Mouse (Mus musculus) mouse embryonic stem cell (cell line): Measurements from ENCODE around the gene Gna11.

Source experiments
- in situ Hi-C, 2 experiments: fragments of 300-500 bp; cut with MboI; formaldehyde crosslinking; loops; 1 replicate in 1 of 2; 3 replicates in 1 of 2; pipeline ENCODE4 v1.14.3; 2019 to 2020; ENCODE audit warnings: low sequenced_read_pairs in 2 of 2, low pct_unique_long_range_greater_than_20kb in 1 of 2, mixed read lengths in 1 of 2; ENCODE audit not compliant: unreplicated experiment in 1 of 2

The Gna11 gene

DNA sequence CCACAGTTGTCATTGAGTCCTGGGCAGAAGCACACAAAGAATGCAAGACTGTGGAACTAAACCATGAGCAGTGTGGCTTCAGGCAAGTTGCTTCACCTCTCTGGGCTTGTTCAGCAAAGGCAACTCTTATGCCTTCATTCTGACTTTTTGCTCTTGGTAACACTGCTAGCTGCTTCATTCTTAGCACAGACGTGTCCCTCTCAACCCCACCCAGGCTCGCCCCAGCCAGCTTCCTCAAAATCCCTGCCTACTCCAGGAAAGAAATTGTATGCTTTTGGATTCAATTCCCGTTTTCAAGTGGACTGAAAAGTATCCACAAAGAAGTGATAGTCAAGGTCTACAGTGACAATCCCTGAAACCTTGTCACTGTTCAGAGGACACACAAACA lies 25.0 kb downstream of the Gna11 start:
- in situ Hi-C loops: no loop called here

DNA sequence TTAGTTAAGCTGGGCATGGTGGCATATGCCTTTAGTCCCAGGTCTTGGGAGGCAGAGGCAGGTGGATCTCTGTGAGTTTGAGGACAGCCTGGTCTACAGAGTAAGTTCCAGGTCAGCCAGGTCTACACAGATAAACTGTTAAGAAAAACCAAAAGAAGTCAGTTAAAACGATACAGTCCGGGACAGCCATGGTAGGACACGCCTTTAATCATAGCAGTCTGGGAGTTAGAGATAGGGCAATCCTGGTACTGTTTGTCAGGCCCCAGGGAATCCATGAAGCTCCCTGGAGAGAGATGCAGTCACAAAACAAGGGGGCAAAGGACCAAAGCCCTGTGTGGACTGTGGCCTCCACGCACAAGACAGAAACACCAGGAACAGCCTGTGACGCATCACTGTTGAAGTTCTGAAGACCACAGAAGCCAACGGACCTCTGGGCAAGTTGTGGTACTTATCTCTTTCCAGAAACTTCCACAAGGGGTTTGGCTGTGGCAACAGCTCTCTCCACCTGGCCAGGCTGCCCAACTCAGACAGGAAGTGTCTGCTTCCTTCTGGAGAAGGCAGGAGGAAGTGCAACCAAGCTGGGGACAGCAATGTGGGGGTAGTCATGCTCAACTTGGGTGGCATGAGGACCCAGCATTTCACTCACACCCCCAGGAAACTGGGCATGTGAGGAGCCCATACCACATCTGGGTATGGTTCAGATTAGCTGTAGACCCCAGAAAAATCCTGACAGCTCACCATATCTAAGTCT lies 25.6 kb downstream of the Gna11 start:
- in situ Hi-C loops: no loop called here

DNA sequence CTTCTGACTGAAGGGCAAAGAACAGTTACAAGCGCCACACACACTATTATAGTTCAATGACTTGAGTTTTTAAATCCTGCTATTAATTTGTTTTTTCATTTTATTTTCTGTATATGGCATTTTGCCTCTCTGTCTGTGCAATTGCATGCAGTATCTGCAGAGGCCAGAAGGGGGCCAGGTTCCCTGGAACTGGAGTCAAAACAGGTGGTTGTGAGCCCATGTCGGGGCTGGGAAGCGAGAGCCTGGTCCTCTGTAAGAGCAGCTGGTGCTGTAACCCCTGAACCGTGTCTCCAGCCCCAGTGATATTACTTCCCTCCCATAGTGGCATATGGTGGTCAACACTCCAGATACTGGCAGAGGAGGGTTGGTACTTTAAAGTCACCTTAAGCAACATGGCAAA lies 26.4 kb downstream of the Gna11 start:
- in situ Hi-C loops: no loop called here

DNA sequence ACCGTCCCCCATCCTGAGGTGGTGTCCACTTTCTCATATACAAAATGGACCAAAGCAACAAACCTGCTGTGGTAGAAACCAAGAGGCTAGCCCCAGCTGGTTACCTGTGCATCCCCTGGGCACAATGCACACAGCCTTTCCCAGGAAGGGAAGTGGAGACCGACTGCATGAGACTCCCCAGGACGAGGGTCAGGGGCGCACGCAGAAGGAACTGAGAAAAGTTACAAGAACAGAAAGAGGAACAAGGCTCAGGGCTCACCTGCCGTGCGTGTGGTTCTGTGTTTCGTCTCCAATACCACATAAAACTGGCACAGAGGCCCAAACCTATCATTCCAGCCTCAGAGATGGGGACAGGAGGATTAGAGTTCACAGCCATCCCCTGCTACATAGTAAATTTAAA lies 27.8 kb downstream of the Gna11 start:
- in situ Hi-C loops: no loop called here

DNA sequence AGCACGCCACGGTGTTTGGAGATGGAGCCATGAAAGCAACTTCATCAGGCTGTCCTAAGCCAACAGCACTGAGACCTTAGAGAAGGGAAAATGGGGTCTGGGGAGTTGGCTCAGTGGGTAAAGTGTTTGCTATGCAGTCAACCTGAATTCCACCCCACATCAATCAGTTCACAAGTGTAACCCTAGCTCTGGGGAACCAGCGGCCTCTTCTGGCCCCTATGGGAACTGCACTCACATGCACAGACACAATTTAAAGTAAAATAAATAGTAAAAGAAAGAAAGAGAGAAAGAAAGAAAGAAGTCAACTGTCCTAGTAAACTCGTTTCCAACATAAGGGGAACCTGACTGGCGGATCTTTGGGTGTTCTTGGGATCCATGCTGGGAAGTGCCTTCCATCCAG lies 31.2 kb downstream of the Gna11 start:
- in situ Hi-C loops: no loop called here

DNA sequence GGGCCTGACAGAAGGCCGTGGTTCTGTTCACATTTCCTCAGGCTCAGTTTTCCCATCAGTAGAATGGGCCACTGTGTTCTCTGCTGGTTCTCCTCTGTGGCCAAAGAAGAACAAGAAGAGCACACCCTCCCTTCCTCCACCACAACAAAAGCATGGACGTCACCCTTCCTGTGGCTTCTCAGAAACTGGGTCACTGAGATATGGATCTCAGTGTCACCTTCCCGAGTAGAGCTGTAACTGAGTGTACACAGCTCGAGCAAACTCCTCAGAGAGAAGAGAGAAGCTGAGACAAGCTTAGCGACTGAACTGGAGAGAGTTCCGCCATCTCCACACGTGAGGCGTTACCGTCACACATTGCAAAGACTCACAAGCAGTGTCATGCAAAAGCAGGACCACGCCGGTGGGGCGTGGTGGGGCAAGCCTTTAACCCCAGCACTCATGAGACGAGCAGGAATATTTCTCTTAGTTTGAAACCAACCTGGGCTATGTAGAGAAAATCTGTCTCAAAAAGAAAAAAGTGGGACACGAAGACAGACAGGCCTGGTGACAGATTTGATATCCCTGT lies 34.7 kb downstream of the Gna11 start:
- in situ Hi-C loops: no loop called here

DNA sequence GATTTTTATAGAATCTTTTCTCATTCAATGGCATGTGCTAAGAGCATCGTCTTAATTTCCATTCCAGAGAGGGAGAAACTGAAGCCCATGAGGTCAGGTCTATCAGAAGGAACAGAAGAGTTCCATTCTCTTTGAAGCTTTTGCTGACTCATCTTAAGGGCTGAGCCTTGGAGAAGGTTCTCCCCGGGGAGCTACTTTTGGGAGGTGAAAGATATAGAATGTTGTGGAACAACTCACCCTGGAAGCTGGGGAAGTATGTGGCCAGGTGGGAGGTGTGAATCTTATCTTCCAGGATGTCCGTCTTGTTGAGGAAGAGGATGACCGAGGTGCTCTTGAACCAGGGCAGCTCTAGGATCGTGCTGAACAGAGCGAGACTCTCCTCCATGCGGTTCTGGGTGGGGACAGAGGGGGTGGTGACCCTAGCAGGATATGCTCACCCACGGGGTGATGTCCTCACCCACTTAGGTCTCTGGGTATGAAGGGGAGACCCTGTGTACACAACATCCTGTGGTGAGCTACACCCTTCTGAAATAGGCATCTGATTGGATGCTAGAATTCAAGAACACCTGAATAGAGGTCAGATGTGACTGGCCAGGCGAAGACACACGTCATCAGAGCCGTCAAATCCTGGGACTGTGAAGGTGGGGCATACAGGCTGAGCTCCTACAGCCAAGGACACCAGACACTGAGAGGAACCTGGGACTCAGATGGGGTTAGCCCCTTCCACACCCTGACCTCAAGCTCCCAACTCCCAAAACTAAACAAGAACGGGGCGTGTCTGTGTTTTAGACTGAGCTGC lies 37.1 kb downstream of the Gna11 start:
- in situ Hi-C loops: loop anchor here in 1 of 2 experiments (10.0 kb wide), 1 partner anchor 47 kb away; the partner anchor contains the start of gene Aes

DNA sequence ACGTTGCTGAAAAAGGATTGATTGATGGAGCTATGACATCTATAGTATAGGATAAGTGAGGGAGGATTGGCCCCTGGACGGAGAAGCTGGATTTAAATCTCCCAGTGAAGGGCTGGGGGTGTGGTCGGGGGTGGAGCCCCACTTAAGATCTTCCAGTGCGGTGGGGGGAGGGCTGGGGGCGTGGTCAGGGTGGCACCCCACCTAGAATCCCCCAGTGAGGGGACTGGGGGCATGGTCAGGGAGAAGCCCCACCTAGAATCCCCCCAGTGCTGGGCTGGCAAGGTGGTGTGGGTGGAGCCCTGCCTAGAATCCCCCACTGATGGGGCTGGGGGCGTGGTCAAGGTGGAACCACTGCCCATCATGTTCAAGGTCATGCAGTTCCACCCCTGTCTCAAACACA lies 37.9 kb downstream of the Gna11 start:
- in situ Hi-C loops: loop anchor here in 1 of 2 experiments (10.0 kb wide), 1 partner anchor 48 kb away; the partner anchor contains the start of gene Aes

DNA sequence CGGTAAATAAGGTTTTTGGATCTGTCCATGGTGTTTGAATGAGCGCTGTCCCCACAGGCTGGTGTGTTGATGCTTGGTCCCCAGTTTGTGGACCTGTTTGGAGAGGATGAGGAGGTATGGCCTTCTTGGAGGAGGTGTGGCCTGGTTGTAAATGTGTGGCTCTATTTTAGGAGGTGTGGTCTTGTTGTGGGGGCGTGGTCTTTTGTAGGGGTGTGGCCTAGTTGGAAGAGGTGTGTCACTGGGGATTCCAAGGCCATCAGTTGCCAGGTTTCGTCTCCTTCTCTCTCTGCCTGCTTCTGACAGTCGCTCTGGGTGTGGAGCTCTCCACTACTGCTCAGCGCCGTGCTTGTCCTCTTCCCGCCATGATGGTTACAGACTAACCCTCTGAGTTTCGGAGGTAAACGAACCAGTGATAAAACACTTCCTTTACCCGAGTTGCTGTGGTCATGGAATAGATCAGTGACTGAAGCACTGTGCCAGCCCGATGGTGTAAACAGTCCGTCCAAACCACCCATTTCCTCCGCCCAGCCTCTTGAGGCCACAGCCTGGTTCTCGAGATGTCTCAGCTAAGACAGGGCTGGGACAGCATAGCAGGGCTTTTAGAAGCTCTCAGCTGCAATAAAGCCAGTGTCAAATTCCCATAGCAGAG lies 39.9 kb downstream of the Gna11 start:
- in situ Hi-C loops: loop anchor here in 1 of 2 experiments (10.0 kb wide), 1 partner anchor 50 kb away; the partner anchor contains the start of gene Aes

DNA sequence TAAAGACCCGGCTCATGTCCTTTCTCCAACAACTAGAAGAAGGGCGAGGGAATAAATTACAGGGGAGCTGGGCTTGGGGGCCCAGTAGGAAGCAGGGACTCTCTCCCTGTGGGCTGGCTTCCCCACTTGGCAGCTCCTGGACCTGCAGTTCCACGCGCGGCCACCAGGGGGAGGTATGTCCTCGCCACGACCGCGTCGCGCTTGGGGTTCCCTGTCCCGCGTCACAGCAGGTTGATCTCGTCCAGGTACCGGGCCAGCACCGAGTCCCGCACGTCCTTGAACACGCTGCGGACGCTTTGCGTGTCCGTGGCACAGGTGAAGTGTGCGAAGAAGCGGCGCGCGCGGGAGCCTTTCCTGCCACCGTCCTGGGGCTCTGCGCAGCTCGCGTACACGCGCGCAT lies 42.3 kb downstream of the Gna11 start:
- in situ Hi-C loops: loop anchor here in 1 of 2 experiments (10.0 kb wide), 1 partner anchor 52 kb away; the partner anchor contains the start of gene Aes

DNA sequence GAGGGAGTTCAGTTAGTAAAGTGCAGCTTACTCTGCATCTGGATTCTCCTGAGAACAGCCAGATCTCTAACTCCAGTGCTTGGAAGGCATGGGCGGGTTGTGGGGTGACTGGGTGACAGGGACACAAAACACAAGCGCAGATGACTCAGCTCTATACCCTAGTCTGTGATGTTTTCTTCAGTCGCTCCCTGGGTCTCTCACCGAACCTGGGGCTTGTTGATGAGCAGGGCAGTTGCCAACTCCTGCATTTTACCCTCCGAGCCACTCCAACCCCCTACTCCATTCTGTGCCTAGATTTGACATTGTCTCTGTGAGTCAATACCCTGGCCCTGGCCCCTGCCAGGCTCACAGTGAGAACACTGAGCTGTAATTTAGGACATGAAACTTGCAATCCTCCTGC lies 43.1 kb downstream of the Gna11 start:
- in situ Hi-C loops: loop anchor here in 1 of 2 experiments (10.0 kb wide), 1 partner anchor 53 kb away; the partner anchor contains the start of gene Aes

DNA sequence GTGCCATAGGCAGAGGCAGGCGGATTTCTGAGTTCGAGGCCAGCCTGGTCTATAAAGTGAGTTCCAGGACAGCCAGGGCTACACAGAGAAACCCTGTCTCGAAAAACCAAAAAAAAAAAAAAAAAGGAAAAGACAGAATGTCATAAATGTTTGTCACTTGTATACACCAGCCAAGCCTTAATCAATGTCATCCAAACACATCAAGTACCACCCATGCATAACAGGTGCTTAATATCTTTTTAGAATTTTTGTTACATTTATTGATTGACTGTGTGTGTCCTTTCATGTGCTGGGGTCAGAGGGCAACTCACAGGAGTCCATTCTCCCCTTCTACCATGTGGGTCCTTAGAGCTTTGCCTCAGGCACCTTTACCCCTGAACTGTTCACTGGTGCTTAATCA lies 45.0 kb downstream of the Gna11 start, which contains the start of gene S1pr4:
Gene S1pr4, minus strand, starts transcription at position 101 of the 400 bp plus-strand sequence.
- in situ Hi-C loops: loop anchor here in 1 of 2 experiments (10.0 kb wide), 1 partner anchor 55 kb away; the partner anchor contains the start of gene Aes

DNA sequence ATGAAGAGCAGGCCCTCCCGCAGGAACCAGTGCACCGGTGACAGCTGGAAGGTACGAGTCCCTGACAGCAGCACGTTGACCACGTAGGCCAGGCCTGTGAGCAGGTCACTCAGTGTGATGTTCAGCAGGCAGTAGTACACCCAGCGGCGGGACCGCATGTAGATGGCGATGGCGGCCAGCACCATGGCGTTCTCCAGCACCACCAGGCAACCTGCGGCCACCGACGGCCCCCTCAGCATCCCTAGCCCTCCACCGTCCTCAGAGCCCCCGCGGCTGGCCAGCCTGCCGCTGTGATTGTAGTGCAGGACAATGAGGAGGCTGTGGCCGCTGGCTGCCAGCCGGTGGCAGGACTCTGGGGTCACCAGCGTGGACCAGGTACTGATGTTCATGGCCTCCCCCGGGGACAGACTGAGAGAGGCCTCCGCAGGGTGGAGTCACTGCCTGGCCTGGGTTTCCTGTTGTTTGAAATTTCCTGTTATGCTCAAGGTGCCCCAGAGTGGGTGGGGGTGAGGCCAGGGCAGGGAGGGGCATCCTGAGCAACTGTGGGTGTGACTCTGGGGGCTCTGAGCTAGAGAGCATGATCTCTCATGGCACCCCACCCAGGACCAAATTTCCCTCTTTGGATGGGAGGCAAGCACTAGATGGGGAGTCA lies 45.6 kb downstream of the Gna11 start:
- in situ Hi-C loops: no loop called here

DNA sequence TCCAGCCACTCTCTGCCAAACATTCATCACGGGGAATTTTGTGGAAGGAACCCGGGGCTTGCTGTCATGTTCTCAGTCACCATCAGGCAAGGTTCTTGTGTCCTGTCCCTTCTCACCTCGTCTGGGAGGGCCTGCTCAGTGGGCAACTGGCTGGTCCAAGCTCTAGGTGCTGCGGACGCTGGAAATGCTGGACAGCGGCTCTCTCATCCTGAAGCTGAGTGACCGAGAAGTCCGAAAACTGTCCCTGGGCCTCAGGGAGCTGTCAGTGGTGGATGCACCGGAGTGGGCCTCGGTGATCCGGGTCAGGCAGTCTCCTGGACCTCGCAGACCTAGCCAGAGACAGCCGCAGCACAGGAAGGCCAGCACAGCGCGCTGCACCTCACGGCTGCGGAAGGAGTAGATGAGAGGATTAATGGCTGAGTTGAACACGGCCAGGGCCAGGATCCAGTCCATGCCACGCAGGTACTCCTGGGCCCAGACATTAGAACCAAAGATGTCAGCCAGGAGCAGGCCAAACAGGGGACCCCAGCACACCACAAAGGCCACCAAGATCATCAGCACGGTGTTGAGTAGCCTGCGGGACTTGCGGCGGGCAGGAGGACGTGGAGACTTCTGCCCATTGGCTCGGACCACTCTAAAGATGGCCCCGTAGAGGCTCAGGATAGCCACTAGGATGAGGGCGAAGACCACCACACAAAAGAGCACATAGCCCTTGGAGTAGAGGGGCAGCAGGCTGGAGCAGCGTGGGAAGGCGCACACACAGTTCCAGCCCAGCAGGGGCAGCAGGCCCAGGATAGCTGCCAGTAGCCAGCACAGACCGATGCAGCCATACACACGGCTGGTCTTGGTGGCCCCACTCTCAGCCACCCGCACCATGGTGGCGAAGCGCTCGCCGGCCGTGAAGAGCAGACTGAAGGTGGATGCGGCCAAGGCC lies 46.4 kb downstream of the Gna11 start:
- in situ Hi-C loops: no loop called here

DNA sequence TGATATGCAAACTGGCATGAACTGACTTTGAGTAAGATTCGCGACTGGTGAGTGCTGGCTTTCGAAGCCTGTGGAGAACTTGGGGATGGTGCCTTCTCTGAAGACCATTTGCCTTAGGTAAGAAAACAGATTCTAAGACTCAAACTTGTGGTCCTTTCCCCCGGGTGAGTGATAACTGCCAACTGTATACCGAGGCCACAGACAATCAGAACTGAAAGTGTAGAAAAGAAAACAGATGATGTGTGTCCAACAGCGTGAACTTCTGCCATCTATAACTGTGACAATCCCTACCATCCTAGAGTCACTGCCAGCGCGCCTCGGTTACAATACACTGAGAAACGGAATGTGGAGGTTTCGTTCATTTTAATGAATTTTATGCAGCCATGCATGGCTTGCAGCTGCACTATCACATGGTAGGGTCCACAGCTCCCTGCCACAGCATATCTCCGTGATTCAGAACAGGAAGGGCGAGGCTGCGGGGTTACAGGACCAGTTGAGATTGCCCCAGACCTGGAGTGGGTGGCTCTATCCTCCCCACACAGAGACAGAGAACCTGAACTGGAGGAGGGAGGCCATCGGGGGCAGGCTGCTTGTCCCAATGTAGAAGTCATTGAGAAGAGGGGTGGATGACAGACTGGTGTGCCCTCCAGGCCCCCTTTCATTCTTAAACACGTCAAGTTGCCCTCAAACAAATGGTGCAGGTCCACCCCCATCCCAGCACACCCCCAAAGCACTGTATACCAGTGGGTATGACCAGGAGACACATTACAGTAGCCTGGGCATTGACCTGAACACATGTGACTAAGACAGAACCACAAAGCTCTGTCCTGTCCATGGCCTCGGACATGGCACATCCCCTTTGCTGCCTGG lies 47.4 kb downstream of the Gna11 start:
- in situ Hi-C loops: no loop called here

DNA sequence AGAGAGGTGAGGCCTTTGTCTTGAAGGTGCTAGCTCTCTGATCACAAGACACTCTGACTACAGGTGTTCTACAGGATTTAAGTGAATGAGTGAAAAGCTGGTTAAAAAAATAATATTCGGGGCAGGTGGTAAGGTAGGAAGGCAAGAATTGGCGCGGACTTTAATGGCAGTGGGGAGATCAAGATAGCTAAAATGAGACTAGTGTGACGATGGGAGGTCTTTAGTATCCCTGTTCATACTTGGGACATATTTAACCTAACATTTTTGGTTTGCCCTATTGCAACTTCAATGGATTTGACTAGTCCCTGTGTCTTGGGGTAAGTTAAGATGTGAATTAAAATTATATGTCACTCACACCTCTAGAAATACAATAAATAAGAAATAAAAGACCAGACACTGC lies 48.0 kb downstream of the Gna11 start:
- in situ Hi-C loops: no loop called here
